Mouse (Mus musculus) cerebellum, postnatal 36 days (tissue): ENCODE results near the gene Gstm1.

Experiments used
- DNase-seq, 2 experiments: peaks; one replicate each; pipeline ENCODE4 v3.0.0; 2021 to 2022; ENCODE audit warnings: mixed read lengths in 2 of 2

Gene Gstm1

GRCm38 (mm10) chr3:107964656-107965308, 53.0 kb downstream of the Gstm1 start:
- DNase-seq: no peak

DNA sequence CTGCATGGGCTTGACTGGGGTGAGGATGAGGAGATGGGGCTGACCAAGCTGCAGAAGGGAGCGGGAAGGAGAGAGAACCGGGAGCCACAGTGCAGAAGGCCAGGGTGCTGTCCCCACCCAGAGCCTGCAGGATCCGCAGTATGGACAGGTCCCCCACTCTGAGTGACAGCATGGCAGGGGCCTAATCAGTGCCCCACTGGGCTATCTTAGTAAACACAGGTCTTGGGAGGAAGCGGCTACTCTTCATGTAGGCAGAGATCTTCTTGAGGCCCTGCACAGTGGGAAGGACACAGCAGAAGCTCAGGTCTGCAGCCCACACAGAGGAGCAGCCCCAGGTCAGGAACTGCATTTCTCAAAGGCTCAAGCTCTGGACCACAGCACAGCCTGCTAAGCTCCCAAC, 53.7 kb downstream of the Gstm1 start:
- no peak for DNase-seq
